Mouse (Mus musculus): ENCODE results near the gene Poc1b. TPM values are rescaled to one million over a fixed set of nuclear protein-coding genes. Genes with fewer than 3 reads are reported as not detected.

The Poc1b gene
- polyA plus RNA-seq, 2 experiments: 23.4 to 25.3 TPM

- Histone ChIP-seq H3K4me3 (replicated peaks; ENCODE audit: low read length) (peak overlapping the region; percentile 94), H3K4me2 (replicated peaks; ENCODE audit: low read depth, low read length, severe bottlenecking) (peak overlapping the region; percentile 71), H3K36me3 (ENCODE audit: control insufficient read depth, insufficient read depth, low read length) (peaks cover 11% of the 10 kb centered on the region; the same call in 1 of the 2 replicates), H3K9ac (ENCODE audit: low read depth, low read length, severe bottlenecking) (peak overlapping the region; percentile 87), H3K27me3 (ENCODE audit: control insufficient read depth, insufficient read depth, low read length) (no peaks in the 10 kb centered on the region), H3K9me3 (ENCODE audit: control insufficient read depth, low read length) (no peaks in the 10 kb centered on the region), H3K27ac (replicated peaks; ENCODE audit: low read depth, low read length) (peak overlapping the region; percentile 85), H3K4me1 (ENCODE audit: control insufficient read depth, insufficient read depth, low read length) (peaks cover 4% of the 10 kb centered on the region; the same call in 1 of the 2 replicates)
- ATAC-seq (ENCODE audit: low FRiP score, low read depth) (no peak), DNase-seq (ENCODE audit: low spot score) (no peak)
- TF ChIP-seq POLR2A (IDR thresholded peaks at IDR 0.05; ENCODE audit: borderline replicate concordance, extremely low read depth, insufficient read depth, insufficient read length): no peak
- WGBS: 30% methylated on average over 8 of the region's 8 CpGs
Measured at GRCm38 (mm10) chr10:99106311-99106702, 529 bp upstream of the Poc1b start.

- peak within 1 kb of the TSS; percentile 71 for H3K4me2 ChIP-seq (replicated peaks; ENCODE audit: low read depth, low read length, severe bottlenecking)
- TF ChIP-seq POLR2A (IDR thresholded peaks at IDR 0.05; ENCODE audit: borderline replicate concordance, extremely low read depth, insufficient read depth, insufficient read length): no peak
- H3K4me1 ChIP-seq (ENCODE audit: control insufficient read depth, insufficient read depth, low read length): peaks cover 7% of the 10 kb centered on the region; the same call in 1 of the 2 replicates
- no peaks in the 10 kb centered on the region for H3K27me3 ChIP-seq (ENCODE audit: control insufficient read depth, insufficient read depth, low read length)
- peak within 1 kb of the TSS; percentile 85 for H3K27ac ChIP-seq (replicated peaks; ENCODE audit: low read depth, low read length)
- DNase-seq (ENCODE audit: low spot score) (peak; percentile 85), ATAC-seq (ENCODE audit: low FRiP score, low read depth) (peak; percentile 87)
- WGBS: 0% methylated on average over 15 of the region's 22 CpGs
- peak within 1 kb of the TSS; percentile 87 for H3K9ac ChIP-seq (ENCODE audit: low read depth, low read length, severe bottlenecking)
- H3K36me3 ChIP-seq (ENCODE audit: control insufficient read depth, insufficient read depth, low read length): peaks cover 11% of the 10 kb centered on the region; the same call in 1 of the 2 replicates
- no peaks in the 10 kb centered on the region for H3K9me3 ChIP-seq (ENCODE audit: control insufficient read depth, low read length)
- peak within 1 kb of the TSS; percentile 94 for H3K4me3 ChIP-seq (replicated peaks; ENCODE audit: low read length)
Measured at GRCm38 (mm10) chr10:99107964-99108363, 1.1 kb downstream of the Poc1b start, which contains the start of gene Galnt4. TSS of gene Galnt4 (plus strand) at chr10:99108159.

GRCm38 (mm10) chr10:99108431-99108982, 1.7 kb downstream of the Poc1b start:
- no peak for TF ChIP-seq POLR2A (IDR thresholded peaks at IDR 0.05; ENCODE audit: borderline replicate concordance, extremely low read depth, insufficient read depth, insufficient read length)
- Histone ChIP-seq H3K9ac (ENCODE audit: low read depth, low read length, severe bottlenecking) (peak overlapping the region; percentile 87), H3K9me3 (ENCODE audit: control insufficient read depth, low read length) (no peaks in the 10 kb centered on the region), H3K36me3 (ENCODE audit: control insufficient read depth, insufficient read depth, low read length) (peaks cover 11% of the 10 kb centered on the region; the same call in 1 of the 2 replicates), H3K27ac (replicated peaks; ENCODE audit: low read depth, low read length) (0 out of 2 replicates have a peak overlapping the region, but pooled peaks have one; percentile 39), H3K4me2 (replicated peaks; ENCODE audit: low read depth, low read length, severe bottlenecking) (peak overlapping the region; percentile 71), H3K27me3 (ENCODE audit: control insufficient read depth, insufficient read depth, low read length) (no peaks in the 10 kb centered on the region), H3K4me3 (replicated peaks; ENCODE audit: low read length) (peak overlapping the region; percentile 94), H3K4me1 (ENCODE audit: control insufficient read depth, insufficient read depth, low read length) (peaks cover 7% of the 10 kb centered on the region; the same call in 1 of the 2 replicates)
- DNase-seq (ENCODE audit: low spot score) (no peak), ATAC-seq (ENCODE audit: low FRiP score, low read depth) (no peak)
- 29% methylated on average over 12 of the region's 12 CpGs for WGBS

GRCm38 (mm10) chr10:99113533-99113932, 6.7 kb downstream of the Poc1b start:
- Histone ChIP-seq H3K4me3 (replicated peaks; ENCODE audit: low read length) (no peak overlapping the region), H3K9me3 (ENCODE audit: control insufficient read depth, low read length) (no peaks in the 10 kb centered on the region), H3K4me1 (ENCODE audit: control insufficient read depth, insufficient read depth, low read length) (peaks cover 24% of the 10 kb centered on the region), H3K9ac (ENCODE audit: low read depth, low read length, severe bottlenecking) (no peak overlapping the region), H3K36me3 (ENCODE audit: control insufficient read depth, insufficient read depth, low read length) (peaks cover 11% of the 10 kb centered on the region; the same call in 1 of the 2 replicates), H3K27me3 (ENCODE audit: control insufficient read depth, insufficient read depth, low read length) (no peaks in the 10 kb centered on the region), H3K4me2 (replicated peaks; ENCODE audit: low read depth, low read length, severe bottlenecking) (no peak overlapping the region), H3K27ac (replicated peaks; ENCODE audit: low read depth, low read length) (no peak overlapping the region)
- no peak for TF ChIP-seq POLR2A (IDR thresholded peaks at IDR 0.05; ENCODE audit: borderline replicate concordance, extremely low read depth, insufficient read depth, insufficient read length)
- ATAC-seq (ENCODE audit: low FRiP score, low read depth): no peak
- 53% methylated on average over 3 of the region's 3 CpGs for whole genome bisulfite sequencing
- no peak for DNase-seq (ENCODE audit: low spot score)

GRCm38 (mm10) chr10:99114295-99114694, 7.5 kb downstream of the Poc1b start:
- Histone ChIP-seq H3K27me3 (ENCODE audit: control insufficient read depth, insufficient read depth, low read length) (no peaks in the 10 kb centered on the region), H3K4me2 (replicated peaks; ENCODE audit: low read depth, low read length, severe bottlenecking) (no peak overlapping the region), H3K27ac (replicated peaks; ENCODE audit: low read depth, low read length) (no peak overlapping the region), H3K9me3 (ENCODE audit: control insufficient read depth, low read length) (no peaks in the 10 kb centered on the region), H3K36me3 (ENCODE audit: control insufficient read depth, insufficient read depth, low read length) (peaks cover 11% of the 10 kb centered on the region; the same call in 1 of the 2 replicates), H3K9ac (ENCODE audit: low read depth, low read length, severe bottlenecking) (no peak overlapping the region), H3K4me3 (replicated peaks; ENCODE audit: low read length) (no peak overlapping the region), H3K4me1 (ENCODE audit: control insufficient read depth, insufficient read depth, low read length) (peaks cover 32% of the 10 kb centered on the region)
- ATAC-seq (ENCODE audit: low FRiP score, low read depth) (no peak), DNase-seq (ENCODE audit: low spot score) (no peak)
- no peak for TF ChIP-seq POLR2A (IDR thresholded peaks at IDR 0.05; ENCODE audit: borderline replicate concordance, extremely low read depth, insufficient read depth, insufficient read length)
- 60% methylated on average over 8 of the region's 8 CpGs for WGBS
